Mouse (Mus musculus) frontal cortex, postnatal 14 days (tissue): Measurements from ENCODE around the gene Creb3l2.

ENCODE experiments used
- DNase-seq, 2 experiments: peaks; one replicate each; pipeline ENCODE4 v3.0.0; 2022; ENCODE audit warnings: low spot score in 2 of 2

The Creb3l2 gene

DNA sequence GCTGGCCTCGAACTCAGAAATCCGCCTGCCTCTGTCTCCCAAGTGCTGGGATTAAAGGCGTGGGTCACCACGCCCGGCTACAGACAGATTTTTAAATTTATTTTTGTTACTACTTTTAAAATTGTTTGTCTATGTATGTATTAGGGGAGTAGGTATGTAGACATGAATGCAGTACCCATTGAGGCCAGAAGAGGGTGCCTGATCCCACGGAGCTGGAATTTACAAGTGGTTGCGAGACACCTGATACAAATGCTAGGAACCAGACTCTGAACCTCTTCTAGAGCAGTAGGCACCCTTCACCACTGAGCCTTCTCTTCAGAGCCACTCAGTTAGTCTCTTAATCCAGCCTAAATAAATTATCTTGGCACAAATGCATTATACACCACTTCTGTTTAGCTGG lies 70.6 kb downstream of the Creb3l2 start:
- DNase-seq, result no peak

DNA sequence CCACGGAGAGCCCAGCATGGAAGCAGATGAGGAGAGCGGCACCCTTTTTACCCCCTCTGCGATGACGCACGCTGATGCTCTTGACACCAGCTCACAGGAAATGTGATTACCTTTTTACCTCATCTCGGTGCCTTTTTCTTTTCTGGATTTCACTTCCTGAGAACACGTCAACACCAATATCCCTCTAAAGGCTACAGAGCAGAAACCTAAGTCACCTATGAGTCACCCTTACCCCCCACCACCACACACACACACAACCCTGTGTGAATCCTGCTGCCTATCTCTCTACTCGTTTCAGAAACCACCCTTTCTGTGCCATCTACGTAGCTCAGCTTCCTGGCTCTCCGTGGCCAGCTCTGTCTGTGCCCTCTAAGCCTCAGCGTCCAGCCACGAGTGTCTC lies 71.4 kb downstream of the Creb3l2 start:
- no peak for DNase-seq

DNA sequence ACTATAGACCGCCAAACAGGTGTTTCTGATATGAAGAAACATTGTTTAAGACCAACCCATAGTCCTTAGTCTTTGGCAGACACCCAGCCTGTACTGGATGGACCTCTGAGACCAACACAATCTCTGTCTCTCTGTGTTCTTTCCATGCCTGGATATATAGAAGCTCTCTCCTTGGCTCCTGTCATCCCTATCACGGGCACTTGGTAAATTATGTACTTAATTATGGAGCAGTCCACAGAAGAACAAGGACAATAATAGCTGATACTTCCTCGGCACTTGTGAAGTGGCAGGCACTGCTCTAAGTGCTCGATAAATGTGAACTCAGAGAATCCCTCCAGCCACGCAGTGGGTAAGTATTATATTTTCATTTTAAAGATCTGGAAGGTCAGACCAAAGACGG lies 72.2 kb downstream of the Creb3l2 start:
- DNase-seq, result no peak

DNA sequence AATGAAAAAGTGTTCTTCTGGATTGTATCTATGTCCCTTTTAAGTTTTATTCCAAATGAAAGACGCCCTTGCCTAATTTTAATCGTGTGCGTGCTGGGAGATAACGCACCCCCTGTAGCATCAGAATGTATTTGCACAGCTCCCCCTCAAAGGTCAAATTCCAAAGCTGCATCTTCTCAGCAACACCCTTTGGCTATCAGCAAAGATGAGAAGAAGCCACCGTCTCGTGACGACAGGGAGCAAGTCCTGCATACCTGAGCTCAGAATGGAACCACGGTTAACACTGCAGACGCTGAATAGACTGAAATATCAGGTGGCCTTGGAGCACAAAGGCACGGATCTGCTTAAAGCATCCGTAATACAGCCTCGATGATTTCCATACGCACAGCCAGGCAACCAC lies 73.7 kb downstream of the Creb3l2 start:
- DNase-seq, result no peak

DNA sequence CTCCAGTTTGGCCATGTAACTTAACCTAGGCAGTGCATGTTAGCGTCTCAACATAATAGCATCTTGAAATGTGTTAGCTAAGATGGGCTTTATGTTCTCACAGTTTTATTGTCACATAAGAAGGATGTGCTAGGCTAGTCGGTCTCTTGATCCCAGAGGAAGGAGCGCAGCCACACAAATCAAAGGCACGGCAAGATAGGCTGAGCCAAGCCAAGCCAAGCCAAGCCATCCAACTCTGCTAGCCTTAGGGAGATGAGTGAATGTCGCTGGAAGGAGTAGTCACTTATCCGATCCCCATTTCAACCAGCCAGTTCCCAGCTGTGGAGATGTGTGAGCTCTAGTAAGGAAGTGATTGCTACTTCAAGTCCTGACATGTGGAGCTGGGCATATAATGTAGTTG lies 75.0 kb downstream of the Creb3l2 start:
- DNase-seq, result no peak

DNA sequence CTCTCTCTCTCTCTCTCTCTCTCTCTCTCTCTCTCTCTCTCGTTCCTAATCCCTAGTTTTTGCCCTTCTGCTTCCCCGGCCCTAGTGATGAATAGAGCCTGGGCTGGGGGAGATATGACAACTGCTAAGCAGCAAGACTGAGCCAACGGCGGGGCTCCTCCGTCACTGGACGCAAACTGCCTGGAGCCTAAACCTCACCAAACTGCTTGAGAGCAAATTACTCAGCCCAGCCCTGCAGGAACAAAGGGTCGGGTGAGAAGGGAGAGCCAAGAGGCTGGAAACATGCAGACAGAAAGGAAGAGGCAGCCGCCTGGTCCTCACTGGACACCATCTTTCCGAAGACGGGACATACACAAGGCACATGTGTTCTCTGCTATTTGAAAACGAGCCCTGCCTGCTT lies 76.8 kb downstream of the Creb3l2 start:
- no peak for DNase-seq

DNA sequence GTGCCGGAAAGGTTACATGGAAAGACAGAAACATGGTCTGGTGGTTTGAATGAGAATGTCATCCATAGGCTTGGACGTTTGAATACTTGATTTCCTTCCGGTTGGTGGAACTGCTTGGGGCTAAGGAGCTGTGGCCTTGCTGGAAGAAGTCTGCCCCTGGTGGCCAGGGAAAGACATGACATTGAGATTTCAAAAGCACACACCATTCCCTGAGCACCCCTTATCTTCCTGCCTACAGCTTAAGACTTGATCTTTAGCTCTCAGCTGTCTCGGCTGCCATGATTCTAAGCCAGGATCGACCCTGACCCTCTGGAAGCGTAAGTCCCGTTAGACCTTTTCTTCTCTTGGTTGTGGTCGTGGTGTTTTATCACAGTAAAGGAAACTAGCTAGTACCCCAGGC lies 77.6 kb downstream of the Creb3l2 start:
- DNase-seq, result no peak

DNA sequence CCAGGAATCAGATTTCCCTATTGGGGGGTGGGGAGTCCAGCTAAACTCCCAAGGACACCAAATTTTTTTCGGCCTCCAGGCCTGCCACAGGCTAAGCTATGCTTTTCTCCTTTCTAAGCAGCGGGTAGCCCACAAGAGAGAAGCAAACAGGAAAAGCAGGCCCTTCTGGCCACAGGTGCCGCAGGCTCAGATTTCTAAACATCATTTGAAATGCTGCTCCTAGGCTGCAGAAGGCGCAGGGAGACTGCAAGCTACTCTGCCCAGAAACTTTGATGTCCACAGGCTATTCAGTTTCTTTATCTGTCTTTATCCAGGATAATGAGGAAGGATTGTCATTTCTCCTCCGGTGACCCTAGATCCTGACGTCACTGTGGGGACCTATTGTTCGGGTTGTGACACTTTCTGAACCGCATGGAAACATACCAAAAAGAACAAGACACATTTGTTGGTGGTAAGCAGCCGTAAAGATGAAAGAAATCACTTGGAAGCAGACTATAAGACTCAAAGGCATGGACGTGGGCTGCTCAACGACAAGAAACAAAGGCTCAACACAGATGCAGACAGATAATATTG lies 81.0 kb downstream of the Creb3l2 start:
- DNase-seq, result no peak

DNA sequence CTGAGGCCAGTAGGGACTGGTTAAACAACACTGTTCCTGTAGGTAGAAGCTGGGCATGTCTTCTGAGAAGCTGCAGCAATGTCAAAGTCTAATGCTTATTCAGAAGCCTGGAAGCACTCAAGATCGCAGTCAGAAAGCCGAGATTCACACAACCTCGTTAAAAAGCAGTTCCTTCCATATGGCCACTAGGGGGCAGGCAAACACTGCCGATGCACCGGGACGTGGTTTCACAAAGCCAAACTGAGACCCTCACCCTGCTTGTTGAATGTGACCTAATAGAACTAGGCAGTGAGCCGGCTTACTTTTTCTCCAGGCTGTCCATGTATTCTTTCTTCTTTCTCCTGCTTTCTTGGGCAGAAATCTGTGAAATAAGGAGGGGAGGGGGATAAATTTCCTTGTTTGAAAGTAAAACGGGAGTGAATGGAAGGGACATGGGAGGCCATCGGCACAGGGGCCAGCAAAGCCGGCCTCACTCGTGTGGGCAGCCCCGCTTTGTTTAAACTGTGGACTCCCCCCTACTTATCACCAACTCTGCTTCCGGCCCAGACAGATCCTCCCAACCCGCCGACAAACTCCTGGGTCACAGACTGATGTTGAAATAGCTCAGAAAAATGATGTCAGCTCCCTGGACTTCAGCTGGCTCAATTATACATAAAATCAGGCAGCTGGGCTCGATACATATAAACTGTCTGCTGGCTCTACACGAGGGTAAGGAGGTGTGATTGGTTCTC lies 87.3 kb downstream of the Creb3l2 start:
- DNase-seq, result peak; percentile 40 to 64

DNA sequence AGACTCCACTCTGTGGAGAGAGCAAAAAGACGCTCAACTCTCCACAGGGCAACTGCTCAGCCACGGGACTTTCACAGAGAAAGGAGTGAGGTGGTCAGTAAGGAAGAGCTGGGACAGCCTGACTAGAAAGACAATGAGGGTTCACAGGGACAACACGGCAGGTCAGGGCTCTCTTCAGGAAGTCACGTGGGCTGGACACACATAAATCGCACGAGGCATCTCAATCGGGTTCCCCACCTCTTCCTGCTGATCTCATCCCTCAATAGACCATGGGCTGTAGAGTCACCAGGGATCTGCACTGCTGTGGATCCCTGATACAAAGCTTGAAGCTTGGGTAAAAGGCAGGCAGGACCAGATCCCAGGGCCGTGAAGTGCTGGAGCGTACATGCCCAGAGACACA lies 88.3 kb downstream of the Creb3l2 start:
- DNase-seq, result no peak

DNA sequence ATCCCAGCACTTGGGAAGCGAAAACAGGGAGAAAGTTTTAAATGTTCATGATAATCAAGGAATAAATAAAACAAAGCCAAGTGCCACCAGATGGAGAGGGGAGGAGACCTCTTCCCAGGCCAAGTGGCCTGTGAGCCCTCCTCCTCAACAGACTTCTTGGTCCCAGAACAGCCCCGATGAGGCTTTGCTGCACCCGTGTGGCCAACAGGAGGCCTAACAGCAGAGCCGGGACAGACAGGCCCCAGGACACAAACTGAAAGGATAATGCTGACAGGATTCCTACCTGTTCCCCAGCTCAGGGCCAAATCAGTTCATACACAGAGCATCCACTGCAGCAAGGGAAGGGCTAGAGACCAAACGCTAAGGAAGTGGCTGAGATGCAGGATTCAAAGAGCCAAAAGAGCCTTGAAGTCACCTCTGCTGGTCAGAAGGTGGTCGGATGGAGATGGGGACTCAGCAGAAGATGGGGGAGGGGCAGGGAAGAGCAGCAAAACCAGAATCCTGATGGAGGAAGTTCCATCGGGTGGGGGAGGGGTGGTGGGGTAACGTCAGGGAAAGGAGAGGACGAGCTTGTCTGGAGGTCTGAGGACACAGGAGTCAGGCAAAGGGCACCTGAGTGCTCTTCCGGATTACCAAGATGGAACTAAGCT lies 90.1 kb downstream of the Creb3l2 start:
- DNase-seq, result peak in 1 of 2 experiments; percentile 50

DNA sequence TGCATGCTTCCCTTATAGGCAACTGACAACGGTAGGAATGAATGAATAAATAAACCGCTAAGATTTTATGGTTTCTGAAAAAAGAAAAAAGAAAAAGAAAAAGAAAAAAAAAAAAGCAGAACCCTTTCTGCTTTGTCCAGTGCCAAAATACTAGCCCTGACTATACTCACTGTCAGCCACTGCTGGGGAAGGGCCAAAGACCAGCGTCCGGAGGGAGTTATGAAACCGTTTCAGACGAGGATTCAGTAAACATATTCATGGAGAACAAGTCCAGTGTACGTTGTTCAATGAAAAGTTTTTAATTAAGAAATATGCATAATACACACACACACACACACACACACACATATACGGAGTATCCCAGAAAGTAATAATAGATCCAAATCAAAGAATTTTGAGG lies 91.6 kb downstream of the Creb3l2 start:
- DNase-seq, result no peak

DNA sequence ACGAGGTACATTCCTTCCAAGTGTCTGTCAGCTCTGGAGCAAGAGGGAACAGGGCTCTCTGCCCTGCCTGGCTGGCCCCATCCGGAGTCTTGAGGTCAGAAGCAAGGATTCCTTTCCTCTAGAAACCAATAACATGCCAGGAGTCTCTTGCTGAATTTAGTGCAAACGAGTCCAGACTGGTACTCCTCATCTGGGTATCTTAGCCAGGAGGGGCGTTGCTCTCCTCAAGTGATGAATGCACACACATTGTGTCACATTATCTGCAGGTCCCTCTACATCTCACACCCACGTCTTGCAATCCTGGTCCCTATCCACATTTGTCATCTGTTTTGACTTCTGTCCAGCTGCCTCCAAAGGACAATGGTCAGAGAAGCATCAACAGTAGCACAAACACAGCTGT lies 94.3 kb downstream of the Creb3l2 start:
- DNase-seq, result no peak

DNA sequence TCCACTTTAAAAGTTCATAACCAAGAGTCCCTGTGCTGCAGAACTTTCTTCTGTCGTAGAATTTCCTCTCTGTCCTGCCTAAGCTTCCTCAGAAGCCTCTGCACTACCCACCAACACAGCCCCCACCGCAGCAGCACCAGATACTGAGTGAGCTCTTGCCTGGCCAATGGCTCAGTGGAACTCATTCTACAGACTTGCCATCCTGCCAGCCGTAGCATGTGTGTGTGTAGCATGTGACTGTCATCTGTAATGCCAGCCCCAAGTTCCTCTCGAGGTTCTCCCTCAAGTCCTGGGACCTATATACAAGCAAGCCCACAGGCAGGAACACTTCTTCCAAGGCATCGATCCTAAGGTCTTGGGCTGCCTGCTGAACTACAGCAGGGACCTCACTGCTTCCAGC lies 103.9 kb downstream of the Creb3l2 start:
- DNase-seq, result no peak

DNA sequence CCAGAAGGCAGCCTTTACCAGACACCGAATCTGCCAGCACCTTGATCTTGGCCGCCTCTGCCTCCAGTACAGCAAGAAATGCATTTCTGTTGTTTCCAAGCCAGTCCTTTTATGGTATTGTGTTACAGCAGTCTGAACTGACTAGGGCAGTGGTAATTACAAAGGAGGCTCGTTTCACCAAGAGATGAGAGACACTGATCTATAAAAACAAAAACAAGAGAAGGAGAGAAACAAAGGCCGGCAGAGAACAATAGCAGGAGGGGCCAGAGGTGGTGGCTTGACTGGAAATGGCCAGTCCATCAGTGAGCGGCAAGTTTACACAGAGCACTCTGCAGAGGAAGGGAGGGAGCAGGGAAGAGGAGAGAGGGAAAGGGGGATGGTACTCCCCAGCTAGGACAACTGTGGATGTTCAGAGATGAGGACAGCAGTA lies 105.1 kb downstream of the Creb3l2 start:
- DNase-seq, result no peak

DNA sequence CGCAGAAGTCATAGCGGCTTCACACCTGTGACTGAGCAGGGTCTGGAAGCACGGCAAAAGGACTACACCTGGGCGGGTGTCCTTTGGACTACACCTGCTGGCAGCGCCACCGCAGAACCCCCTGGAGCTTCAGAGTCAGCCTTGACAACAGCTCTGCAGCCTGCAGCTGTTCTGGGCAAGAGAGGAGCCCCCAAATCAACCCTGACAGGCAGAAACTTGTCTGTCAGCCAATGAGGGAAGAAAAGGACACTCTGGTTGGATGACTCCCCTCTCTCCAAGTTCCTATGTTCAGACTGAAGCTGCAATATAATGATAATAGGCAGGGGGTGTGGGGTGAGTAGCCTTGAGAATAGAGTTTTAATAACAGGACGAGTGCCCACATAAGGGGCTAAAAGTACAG lies 105.6 kb downstream of the Creb3l2 start:
- no peak for DNase-seq

DNA sequence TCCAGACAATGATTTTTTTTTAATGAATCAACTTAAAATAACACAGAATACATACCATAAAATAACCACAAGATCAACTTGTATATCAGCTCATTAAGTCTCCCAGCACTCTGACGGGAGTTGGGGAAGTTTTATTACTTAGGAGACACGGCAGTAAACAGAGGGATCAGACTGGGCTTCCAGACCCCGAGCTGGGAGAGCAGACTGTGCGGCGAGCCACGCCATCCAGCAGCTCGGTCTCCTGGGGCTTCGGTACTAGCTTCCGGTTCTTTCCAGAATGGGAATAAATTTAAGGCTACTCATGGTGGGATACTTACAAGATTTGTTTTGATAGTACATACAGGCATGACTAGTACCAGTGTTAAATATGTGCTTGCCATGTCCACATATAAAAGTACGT lies 109.1 kb downstream of the Creb3l2 start:
- no peak for DNase-seq

DNA sequence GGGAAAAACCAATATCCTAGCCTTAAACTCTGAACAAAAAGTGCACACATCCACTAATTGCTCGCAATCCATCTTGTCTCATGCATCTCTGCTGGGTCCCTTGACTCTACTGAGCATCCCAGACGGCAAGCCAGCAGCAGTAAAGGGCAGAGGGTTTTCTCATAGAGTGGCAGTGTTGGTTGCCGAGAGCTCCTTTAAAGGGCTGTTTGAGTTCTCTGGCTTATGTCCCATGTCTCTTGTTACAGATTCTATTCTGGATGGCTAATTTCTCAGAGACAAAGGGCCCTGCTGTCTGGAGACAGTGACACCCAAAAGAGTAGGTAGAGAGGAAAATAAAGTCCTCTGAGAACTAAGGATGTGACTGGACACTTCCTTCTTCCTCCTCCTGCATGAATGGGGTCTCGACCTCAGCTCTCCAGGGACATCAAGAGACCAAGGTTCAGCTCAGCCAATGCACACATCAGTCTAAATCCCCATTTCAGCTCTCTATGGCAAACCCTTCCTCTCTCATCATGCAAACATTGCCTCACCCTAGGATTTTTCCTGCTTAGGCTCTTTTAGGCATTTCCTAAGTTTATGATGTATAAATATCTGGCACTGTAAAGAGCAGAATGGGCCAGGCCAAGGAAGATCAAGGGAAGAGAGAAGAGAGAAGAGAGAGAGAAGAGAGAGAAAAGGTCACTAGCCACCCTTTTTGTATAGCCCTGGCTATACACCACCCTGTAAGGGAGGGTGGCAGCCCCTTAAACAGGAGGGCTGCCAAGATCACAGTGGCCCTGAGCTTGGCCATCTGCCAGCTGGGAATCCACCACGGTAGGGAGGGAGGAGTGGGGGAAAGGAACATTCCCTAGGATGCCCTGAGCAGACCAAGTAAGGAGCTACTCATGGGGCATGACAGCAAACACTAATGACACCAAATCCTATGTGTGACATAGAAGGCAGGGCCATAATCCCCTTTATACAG lies 111.8 kb downstream of the Creb3l2 start:
- DNase-seq, result no peak

DNA sequence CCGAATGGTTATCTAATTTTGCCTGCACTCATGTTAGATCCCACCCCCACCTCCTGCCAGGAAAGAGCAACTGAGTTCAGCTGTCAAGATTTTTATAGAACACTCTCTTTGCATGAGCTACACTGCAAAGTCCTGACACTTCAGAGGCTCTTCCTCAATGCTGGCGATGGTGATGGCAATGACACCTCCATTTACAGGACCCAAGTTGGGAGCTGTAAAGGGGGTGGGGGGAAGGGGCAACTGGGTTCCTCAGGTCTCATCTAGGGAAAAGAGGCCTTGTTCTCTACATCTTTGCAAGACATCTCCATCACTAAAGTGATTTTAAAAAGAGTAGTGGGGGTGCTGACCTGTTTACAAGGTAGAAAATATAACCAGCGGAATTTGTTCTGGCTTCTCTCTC lies 112.6 kb downstream of the Creb3l2 start:
- DNase-seq, result no peak

DNA sequence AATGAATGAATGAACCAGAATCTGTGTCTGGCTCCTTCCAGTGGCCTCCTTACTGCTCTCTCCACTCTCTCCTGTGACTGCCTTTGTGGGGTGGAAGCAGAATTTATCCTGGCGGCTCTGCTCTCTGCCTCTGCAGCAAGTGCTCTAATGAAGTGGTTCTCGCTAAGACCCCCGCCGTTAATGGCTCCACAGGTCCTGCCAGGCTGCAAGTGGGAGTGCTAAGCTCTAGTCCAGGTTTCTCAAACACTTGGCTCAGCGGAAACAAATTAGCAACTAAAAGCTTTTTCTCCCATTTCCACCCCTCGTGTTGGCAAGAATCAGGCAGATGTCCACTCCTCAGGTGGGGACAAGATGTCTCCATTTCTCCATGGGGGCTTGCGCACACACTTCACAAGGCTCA lies 113.3 kb downstream of the Creb3l2 start:
- DNase-seq, result no peak

DNA sequence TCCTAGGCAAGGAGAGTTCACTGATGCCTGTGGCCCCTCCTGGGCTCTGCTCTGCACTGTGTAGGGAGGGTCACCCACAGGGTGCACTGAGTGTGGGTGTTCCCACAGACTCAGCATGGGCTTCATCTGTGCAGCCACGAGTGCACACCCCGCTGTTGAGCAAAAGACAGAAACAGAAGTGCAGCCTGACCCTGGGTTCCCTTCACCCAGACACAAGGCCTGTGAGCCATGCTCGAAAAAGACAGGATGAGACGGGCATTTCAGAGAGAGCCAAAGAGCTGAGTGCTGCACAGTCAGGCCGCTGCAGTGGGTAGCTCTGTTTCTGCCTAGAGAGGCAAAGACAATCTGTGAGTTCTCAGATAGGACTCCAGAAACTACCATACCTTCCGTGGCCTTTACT lies 114.4 kb downstream of the Creb3l2 start:
- no peak for DNase-seq

DNA sequence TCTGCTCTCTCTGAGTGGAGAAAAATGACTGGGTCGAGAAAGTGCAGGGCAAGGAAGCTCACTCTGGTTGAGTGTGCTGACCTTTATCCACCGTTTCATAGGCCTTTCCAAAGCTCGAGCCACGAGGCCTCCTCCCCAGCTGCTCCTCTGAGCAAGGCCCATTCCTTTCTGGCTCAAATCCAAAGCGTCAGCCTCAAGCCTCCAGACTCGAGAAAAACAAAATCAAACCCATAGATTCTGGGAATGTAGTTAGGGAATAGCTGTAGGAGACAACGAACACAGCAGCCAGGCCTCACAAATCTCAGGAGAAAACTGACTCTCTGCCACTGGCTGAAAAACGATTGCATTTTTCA lies 115.4 kb downstream of the Creb3l2 start:
- no peak for DNase-seq
